Mouse (Mus musculus) activated CD4-positive, CD25-positive, alpha-beta regulatory T cell, adult 4 months (primary cell): Measurements from ENCODE around the gene Tedc1. TPM values are rescaled to one million over a fixed set of nuclear protein-coding genes. Genes with fewer than 3 reads are reported as not detected.
"Not testable (repeated sequence)": the region's sequence is repeated elsewhere in the genome, so short reads cannot be mapped to it uniquely, and the experiment has no call there.

Source experiments
- ATAC-seq: one replicate; pipeline ENCODE4 v1.8.0; 2017
- polyA plus RNA-seq, 2 experiments: library from polyadenylated mRNA; unstranded; fragments of 100-300 nt; shearing (Covaris generic); gene quantifications; one replicate each; pipeline ENCODE4 v1.2.1; 2017

Tedc1 gene
- polyA plus RNA-seq, 2 experiments from 2014 or later: 3.5 to 5.0 TPM

DNA sequence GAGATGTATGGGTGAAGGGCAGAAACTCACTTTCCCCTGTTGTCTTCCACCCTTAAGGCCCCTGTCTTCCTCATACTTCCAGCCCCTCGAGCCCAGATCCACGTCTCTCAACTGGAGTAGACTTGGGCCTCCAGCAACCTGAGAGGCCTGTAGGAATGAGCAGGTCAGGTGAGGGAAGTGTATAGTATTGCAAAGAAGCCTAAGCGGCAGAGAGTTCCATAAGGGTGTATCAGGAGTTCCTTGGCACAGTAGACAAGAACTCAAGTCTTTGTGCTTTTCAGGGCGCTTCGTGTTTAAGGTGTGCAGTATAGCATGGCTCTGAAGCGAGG lies 1.5 kb upstream of the Tedc1 start:
- ATAC-seq: no peak

DNA sequence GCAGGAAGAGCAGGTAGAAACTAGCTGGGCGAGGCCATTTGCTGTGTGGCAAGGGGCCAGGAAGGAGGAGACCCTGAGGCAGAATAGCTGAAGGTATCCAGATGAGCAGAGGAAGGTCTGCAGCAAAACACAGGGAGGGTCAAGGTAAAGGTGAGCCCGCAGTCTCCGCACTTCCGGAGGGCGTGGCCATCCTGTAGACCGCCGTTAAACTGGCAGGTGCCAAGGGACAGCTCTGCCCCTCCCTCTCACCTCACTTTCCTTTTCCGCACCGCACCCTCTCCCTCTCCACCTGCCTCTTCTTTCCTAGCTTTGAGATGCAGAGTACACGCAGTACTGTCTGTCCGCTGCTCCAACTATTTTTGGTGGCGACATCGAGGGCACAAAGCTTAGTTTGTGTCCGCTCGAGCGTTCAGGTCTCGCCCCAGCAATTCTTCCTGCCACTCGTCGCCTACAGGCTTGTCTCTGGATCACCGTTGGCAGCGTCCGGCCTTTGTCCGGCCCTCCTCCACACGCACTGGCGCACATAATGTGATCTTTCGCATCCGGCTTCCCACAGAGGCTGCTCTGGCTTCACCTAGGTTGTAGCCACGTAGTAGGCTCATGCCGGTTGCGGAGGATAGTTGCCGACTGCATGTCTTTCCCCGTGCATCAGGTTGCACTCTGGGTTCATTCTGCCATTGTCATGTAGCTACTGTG lies 997 bp upstream of the Tedc1 start:
- peak; percentile 4 for ATAC-seq

DNA sequence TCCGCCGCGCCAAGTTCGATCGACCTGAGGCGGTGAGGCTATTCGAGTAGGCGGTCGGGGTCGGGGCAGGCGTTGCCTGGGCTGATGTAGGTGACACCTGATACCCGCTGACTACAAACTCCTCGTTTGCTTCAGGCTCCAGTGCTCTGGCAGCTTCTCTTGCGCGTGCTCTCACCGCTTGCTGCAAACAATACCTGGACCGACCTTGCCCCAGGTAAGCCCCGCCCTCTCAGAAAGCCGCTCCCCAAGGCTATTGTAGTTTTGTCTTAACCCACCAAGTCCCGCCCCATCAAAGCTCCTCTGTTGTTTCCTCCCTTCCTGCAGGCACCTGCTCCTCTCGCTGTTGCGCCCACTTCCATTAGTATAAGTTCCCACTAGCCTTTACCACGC lies 314 bp downstream of the Tedc1 start:
- ATAC-seq: no peak

DNA sequence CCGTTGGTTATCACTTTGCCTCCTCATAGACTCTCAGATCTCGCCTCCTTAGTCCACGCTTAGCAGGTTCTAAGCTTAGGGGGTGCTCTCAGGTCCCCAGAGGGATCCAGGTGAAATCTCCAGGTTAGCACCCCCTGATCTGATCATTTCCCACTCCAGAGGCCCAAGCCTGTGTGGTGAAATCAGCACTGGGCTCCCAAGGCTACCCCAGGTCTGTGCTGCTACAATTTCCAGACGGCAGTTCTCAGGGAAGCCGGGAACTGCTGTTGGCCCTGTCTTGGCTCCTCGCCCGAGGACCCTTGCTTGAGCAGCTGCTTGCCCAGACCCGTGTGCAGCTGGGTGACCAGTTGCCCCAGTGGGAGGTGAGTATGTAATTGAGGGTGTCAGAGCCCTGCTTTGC lies 781 bp downstream of the Tedc1 start:
- ATAC-seq: no peak

DNA sequence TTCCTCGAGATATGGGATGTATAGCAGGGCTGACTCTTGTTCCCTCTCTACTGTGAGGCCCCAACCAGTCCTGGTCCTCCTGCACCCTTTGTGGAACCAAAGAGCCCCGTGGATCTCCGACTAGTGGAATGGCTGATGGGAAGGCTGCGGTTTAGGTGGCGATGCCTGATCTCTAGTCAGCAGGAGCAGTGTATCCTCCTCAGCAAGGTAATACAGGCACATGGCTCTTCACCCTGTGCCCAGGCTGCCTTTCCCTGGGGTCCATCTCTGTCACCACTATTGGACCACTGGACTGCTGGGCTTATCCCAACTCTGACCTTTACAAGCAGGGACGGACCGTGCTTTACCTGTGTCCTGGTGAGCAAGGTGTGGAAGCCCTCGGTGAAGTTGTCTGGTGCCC lies 1.3 kb downstream of the Tedc1 start:
- no peak for ATAC-seq

DNA sequence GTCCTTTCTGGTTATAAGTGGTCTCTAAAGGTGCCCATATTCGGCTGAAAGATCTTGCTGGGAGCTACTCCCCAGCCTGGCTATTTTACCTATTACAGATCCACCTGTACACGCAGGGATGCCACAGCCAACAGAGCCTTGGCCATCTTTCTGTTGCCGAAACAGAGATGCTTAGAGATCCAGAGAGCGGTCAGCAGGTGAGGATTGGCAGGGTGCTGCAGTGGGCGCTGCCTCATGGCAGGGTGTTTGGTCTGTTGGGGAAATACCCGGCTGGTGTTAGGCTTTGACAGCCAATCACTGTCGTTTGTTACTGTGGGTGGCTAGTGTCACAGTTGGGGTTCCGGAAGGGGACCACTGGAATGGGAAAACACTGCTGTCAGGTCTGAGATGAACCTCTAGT lies 1.8 kb downstream of the Tedc1 start:
- ATAC-seq: no peak

DNA sequence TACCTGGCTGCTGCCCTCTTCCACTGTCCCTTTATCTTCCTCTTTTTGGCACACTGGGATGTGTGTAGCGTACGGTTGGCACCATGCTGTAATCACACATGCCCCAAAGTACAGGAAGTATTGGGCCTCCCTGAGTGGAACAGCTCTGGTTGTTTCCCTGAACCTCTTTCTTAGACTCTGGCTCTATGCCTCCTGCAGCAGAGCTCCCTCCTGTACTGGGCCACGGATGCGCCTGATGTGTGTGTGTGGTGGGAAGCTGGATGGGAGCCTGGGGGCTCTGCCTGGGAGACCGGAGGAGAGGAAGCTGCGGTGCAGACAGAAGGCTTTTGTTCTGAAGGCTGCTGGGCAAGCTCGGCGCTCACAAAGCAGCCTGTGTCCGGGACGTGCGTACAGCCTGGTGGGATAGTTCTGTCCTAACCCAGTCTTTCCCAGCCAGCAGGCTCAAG lies 7.4 kb downstream of the Tedc1 start:
- no peak for ATAC-seq

DNA sequence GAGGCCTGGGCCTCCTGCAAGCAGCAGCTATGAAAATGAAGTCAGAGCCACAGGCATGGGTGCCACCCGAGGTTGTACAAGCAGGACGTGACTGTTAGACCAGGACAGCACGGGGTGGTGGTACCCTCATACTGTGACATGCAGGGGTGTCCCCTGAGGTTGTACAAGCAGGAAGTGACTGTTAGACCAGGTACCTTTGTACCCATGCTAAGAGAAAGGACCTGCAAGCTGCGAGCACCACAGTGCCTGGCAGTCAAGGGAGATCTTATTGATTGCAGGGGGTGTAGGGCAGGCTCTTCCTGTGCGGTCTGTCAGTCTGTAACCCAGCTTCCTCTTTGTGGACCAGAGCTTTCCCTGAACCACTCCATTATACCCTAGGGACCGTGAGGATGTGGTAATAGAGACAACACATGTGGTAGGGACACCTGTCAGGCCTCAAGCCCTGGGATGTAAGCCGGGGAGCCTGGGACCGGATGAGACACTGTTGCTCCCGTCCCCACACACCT lies 11.9 kb downstream of the Tedc1 start:
- peak; percentile 93 for ATAC-seq

DNA sequence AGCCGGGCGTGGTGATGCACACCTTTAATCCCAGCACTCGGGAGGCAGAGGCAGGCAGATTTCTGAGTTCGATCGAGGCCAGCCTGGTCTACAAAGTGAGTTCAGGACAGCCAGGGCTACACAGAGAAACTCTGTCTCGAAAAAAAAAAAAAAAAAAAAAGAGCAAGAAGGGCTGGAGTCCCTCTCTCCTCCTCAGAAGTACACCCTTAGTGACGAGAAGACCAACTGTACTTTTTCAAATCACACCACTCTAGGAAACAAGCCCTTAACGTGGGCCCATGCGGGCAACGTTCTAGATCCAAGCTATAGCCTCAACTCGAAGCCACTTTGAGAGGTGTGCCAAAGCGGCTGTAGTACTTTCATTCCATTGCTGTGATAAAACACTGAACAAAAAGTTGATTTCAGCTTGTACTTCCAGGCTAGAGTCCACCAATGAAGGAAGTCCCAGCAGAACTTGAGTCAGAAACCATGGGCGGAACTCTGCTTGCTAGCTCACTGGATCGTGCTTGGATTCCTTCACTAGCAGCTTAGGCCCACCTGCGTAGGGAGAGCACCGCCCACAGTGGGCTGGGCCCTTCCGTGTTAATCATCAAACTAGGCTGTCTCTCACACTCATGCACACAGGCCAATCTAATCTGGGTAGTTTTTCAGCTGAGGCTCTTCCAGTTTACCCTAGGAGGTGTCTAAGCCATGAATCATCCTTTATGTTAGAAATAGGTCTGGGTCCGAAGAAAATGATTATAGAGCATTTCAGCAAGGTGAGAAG lies 20.9 kb downstream of the Tedc1 start:
- ATAC-seq: no peak

DNA sequence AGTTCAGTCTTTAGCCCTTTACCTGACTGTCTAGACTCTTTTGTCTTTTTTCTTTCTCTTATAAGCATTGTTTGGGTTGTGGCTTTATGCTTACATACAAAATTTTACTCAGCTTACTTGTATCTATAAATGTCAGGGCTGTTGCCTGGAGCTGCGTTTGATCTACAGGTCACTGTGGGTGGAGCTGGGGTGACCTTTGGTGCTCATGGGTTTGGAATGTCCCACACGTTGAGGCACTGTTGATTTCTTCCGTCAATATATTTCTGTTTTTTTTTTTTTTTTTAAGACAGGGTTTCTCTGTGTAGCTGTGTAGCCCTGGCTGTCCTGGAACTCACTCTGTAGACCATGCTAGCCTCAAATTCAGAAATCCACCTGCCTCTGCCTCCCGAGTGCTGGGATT lies 24.8 kb downstream of the Tedc1 start:
- ATAC-seq: no peak

DNA sequence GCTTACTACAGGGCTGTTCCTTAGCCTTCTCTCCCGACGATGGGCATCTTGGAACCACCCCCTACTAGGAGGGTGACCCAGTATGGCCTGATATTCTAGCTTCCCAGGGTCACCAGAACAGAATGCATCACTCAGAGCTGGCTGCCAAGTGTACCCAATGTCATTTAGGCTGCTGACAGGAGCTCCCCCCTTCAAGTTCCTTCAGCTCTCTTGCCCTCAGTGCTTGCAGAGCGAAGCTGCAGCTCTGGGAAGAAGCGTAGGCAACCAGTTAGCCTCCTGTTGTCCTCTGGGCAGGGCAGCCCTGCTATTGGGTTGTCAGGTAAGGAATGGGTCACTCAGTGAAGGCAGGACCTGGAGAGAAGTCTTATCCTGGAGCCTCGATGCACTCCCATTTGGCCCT lies 28.7 kb downstream of the Tedc1 start:
- ATAC-seq: no peak

DNA sequence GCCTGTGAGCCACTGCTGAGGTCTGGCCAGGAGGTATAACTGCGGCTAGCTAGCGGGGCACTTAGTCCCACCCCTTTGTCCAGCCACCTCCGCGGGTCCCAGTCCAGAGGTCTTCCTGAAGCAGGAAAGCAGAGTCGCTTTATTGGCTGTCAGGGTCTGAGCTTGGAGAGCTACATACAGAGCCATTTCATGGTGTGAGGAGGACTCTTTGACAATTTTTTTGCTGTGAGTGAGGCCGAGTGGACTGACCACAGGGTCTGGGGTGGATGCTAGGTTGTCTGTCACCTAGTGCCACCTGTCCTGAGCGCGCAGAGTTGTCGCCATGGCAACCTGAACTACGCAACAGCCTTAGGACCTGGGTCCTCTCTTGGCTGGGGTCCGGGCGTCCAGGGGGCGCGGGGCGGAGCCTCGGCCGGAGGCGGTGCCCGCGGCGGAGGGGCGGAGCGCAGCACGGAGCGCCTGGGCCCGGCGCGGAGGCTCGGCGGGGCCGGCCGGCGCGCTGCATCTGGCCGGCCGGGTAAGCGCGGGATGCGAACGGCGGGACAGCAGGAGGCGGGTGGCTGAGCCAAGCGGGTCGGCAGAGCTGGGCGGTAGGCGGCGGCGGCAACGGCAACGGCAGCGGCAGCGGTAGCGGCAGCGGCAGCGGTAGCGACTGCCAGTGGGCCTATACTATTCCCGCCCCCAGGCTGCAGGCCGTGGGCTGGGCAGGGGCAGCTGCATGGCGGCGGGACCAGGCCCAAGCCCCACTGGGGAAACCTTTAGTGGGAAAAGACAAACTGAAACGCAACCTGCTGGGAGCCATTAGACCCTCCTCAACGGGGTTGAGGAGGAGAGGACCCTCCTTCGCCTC lies 29.4 kb downstream of the Tedc1 start, which contains the start of gene Tmem121:
Tmem121 (plus strand) TSS at position 489 of the 850 bp plus-strand sequence.
- no peak for ATAC-seq

DNA sequence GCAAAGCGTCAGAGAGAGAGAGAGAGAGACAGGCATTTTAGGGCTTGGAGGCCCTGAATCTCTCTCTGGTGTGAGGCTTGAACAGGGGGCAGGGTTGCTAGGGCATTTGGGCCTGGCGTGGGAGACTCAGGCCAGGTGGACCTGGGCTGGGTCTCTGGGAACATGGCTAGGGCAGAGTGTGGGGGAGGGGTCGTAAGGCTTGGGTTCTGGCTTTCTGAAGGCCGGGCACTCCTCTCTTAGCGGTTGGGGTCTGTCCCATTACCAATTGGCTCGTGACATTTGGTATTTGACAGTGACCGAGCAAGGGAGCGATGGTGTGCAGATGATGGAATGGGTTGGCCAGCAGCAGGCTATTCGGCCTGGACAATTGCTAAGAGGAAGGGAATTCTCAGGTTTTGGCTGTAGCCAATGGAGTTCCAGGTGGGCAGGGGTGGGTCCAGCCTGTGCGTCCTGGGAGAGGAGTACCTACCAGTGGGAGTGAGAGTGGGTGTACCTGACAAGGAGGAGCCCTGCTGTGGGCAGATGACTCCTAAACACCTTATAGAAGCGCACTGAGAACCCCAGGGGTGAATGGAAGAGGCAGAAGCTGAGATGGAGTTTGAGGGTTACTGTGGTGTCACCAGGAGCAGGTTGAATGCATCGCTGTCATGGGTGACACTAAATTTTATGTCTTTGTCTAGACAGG lies 30.2 kb downstream of the Tedc1 start:
- ATAC-seq: no peak

DNA sequence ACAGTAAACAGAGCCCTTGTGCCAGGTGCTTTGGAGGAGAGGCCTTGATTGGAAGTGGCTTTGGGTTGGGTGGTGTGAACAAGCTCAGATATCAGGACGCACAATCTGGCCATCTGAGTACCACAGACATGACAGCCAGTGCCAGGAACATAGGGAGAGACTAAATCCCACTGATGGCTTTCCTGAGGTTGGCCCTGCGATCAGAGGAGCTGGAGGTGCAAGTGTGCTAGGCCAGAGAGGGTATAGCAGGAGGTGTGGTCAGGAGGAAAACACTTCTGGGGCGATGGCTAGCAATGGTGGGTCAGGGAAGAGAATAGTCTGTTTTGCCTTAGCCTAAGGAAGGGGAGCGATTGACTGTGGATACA lies 30.8 kb downstream of the Tedc1 start:
- ATAC-seq: no peak

DNA sequence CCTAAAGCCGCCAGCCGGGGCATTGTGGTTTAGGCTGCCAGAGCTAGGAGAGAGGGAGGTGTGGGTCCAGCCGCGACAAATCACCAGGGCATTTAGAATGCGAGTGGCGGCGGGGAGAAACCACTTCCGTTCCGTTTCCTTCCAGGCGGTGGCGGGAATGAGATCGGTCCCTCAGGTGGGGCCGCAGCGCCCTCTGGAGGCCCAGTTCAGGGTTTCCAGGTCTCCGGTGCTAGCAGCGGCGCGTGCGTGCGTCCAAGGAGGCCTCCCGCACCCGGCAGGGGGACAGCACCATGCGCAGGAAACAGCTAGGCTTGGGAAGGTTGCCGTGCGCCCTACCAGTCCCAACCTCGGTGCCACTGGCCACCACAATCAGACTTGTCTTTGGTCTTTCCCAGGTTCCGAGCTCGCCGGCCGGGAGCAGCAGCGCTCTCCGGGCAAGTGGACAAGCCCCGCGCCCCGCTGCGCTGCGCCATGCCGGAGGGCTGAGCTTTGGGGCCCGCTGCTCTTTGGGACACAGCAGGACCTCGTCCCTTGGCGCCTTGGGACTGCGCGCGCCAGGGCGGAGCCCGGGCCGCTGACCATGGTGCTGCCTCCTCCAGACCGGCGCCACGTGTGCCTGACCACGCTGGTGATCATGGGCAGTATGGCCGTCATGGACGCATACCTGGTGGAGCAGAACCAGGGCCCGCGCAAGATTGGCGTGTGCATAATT lies 31.5 kb downstream of the Tedc1 start:
- ATAC-seq: peak; percentile 83

DNA sequence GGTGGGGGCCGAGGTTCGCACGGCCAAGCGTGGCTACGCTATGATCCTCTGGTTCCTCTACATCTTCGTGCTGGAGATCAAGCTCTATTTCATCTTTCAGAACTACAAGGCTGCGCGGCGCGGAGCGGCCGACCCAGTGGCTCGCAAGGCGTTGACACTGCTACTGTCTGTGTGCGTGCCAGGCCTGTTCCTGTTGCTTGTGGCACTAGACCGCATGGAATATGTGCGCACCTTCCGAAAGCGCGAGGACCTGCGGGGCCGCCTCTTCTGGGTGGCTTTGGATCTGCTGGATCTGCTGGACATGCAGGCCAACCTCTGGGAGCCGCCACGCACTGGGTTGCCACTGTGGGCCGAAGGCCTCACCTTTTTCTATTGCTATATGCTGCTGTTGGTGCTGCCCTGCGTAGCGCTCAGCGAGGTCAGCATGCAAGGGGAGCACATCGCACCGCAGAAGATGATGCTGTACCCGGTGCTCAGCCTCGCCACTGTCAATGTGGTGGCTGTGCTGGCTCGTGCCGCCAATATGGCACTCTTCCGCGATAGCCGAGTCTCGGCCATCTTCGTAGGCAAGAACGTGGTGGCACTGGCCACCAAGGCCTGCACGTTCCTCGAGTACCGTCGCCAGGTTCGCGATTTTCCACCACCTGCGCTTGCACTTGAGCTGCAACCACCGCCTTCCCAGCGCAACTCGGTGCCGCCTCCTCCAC lies 32.3 kb downstream of the Tedc1 start:
- ATAC-seq: no peak

DNA sequence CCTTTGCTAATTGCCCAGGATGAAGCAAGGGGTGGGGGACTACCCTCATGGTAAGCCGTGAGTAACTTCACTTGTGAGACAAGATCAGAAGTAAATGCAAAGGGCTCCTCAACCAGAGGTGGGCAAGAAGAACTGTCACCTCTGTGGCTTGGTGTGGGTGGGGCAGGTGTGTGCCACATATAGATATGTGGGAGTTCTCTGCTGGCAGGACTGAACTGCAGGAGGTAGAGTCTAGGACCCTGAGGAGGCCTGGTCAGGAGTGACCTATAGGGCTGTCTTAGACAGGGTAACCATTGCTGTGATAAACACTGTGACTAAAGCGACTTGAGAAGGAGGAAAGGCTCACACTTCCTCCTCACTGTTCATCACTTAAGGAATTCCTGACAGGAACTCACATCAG lies 37.2 kb downstream of the Tedc1 start:
- no peak for ATAC-seq

DNA sequence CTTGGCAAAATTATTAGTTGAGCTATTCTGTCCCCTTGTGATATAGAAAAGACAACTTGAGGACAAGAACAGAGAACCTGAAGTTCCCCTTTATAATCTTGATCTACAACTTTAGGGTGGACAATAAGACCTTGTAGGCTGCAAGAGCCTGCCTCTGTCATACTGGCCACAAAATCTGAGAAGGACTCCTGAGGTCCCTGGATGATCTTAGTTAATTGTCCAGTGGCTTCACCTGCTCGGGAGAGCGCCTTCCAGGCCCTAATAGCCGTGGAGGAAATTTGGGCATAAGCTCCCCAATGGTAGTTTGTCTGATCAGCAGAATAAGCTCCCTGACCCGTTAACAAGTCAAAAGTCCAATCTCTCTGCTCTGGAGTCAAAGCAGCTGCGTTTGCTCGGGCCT lies 42.9 kb downstream of the Tedc1 start:
- ATAC-seq: not testable (repeated sequence)

DNA sequence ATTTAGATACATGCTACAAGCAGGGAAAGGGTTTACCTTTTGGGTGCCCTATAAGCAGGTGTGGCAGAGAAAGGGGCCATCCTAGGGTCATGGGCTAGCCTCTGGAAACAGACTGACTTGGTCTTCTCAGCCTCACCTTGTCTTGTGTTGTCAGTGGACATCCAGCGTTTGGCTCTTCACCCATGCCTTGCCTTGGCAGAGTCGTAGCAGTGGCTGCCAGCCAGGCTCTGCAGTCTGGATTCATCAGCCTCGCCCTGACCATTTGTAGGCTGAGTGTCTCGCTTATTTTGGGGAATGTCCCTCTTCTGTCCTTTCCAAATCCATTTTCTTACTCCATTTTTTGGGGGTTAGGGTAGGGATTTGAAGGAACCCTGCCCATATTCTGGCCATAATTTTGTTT lies 45.1 kb downstream of the Tedc1 start:
- ATAC-seq: no peak

DNA sequence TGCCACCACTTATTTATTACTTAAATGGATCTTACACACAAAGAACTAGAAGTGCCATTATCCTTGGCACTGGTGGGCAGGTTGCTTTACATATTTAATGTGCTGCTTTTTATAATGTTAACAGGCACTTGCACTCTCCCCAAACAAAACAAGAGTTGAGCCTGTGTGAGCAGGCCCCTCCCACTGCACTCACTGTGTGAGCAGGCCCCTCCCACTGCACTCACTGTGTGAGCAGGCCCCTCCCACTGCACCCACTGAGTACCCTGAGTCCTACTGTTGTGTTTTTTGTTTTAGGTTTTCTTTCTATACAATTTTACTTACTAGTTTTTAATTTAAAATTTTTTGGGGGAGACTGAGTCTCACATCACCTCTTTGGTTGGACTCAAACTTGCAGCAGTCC lies 45.8 kb downstream of the Tedc1 start:
- no peak for ATAC-seq

DNA sequence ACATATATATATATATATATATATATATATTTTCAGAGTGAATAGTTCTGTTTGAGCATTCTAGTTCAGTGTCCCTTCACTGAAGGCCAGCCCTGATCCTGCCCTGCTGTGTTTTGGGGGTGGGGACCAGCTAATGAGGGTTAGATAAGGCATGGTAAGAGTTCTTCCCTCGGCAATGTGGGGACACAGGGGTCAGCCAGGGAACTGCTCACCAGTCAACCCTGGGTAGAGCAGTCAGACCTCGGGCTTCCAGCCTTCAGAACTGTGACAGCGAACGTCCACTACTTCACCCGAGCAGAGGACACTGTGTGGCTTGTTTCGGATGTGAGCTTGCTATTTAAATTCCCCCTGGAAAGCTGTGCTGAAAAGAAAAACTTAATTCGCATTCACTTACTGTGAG lies 47.3 kb downstream of the Tedc1 start:
- no peak for ATAC-seq
